Mouse (Mus musculus): ENCODE results near the gene Otp.

DNA sequence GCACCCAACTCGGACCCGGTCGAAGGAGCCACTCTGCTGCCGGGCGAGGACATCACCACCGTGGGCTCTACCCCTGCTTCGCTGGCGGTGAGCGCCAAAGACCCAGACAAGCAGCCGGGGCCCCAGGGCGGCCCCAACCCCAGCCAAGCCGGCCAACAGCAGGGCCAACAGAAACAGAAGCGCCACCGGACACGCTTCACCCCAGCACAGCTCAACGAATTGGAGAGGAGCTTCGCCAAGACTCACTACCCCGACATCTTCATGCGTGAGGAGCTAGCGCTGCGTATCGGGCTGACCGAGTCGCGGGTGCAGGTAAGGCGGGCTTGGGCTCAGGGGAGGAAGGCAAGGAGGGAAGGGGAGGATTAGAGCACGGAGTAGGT lies 1.8 kb downstream of the Otp start:
- TF ChIP-seq CTCF (IDR thresholded peaks at IDR 0.05; ENCODE audit: borderline replicate concordance, insufficient read depth, low read length) (no peak), POLR2A (IDR thresholded peaks at IDR 0.05; ENCODE audit: low read depth, low read length) (no peak)
